Mouse (Mus musculus) heart, postnatal 25 days (tissue): ENCODE data around the gene Nadsyn1. TPM values are rescaled to one million over a fixed set of nuclear protein-coding genes. Genes with fewer than 3 reads are reported as not detected.

Source experiments
- DNase-seq: peaks from one replicate; pipeline ENCODE4 v3.0.0; 2022; ENCODE audit warnings: low spot score
- intact Hi-C: fragments of 180-260 bp; cut with DNase I; formaldehyde crosslinking; loops from one replicate; pipeline ENCODE4 v1.15.1; 2025
- total RNA-seq, 2 experiments: library from RNA; stranded (reverse); gene quantifications; 2 replicates each; pipeline ENCODE4 v1.2.3; 2021

Nadsyn1 gene
- total RNA-seq, 2 experiments from 2014 or later, result 4.8 to 5.5 TPM

GRCm38 (mm10) chr7:143819201-143819600 lies 3.4 kb downstream of the Nadsyn1 start:
- intact Hi-C loops, result no loop called here
- no peak for DNase-seq

- no peak for DNase-seq
- intact Hi-C loops, result no loop called here
Observed at GRCm38 (mm10) chr7:143808909-143809308, 13.7 kb downstream of the Nadsyn1 start.

- intact Hi-C loops, result no loop called here
- DNase-seq, result no peak
Observed at GRCm38 (mm10) chr7:143805199-143805624, 17.4 kb downstream of the Nadsyn1 start.

- DNase-seq, result no peak
- intact Hi-C loops, result no loop called here
Observed at GRCm38 (mm10) chr7:143801195-143802065, 21.2 kb downstream of the Nadsyn1 start.

- DNase-seq, result no peak
- intact Hi-C loops, result no loop called here
Observed at GRCm38 (mm10) chr7:143800770-143801169, 21.9 kb downstream of the Nadsyn1 start.

GRCm38 (mm10) chr7:143798783-143799182 lies 23.9 kb downstream of the Nadsyn1 start:
- no peak for DNase-seq
- intact Hi-C loops, result no loop called here

GRCm38 (mm10) chr7:143793121-143793520 lies 29.5 kb downstream of the Nadsyn1 start:
- DNase-seq, result no peak
- intact Hi-C loops, result no loop called here

- intact Hi-C loops, result no loop called here
- DNase-seq, result no peak
Observed at GRCm38 (mm10) chr7:143792336-143792985, 30.2 kb downstream of the Nadsyn1 start.

GRCm38 (mm10) chr7:143783996-143784829 lies 38.4 kb downstream of the Nadsyn1 start, which contains the start of gene Mrgpre:
TSS of gene Mrgpre (minus strand) at chr7:143784500.
- DNase-seq, result peak; percentile 88
- intact Hi-C loops, result no loop called here

GRCm38 (mm10) chr7:143783378-143783995 lies 39.2 kb downstream of the Nadsyn1 start:
- no peak for DNase-seq
- intact Hi-C loops, result no loop called here

- intact Hi-C loops, result no loop called here
- peak; percentile 46 for DNase-seq
Observed at GRCm38 (mm10) chr7:143777375-143777774, 45.3 kb downstream of the Nadsyn1 start.

- intact Hi-C loops, result no loop called here
- no peak for DNase-seq
Observed at GRCm38 (mm10) chr7:143776137-143776536, 46.5 kb downstream of the Nadsyn1 start.

- intact Hi-C loops, result loop anchor here (10.0 kb wide), 1 partner anchor 285 kb away; no protein-coding TSS in a partner anchor
- no peak for DNase-seq
Observed at GRCm38 (mm10) chr7:143769461-143769860, 53.2 kb downstream of the Nadsyn1 start.

- DNase-seq, result no peak
- intact Hi-C loops, result loop anchor here (10.0 kb wide), 1 partner anchor 283 kb away; no protein-coding TSS in a partner anchor
Observed at GRCm38 (mm10) chr7:143768267-143768666, 54.4 kb downstream of the Nadsyn1 start.

- DNase-seq, result no peak
- intact Hi-C loops, result loop anchor here (10.0 kb wide), 1 partner anchor 282 kb away; no protein-coding TSS in a partner anchor
Observed at GRCm38 (mm10) chr7:143766893-143767292, 55.8 kb downstream of the Nadsyn1 start, which contains the start of gene Mrgprg. TSS of gene Mrgprg (minus strand) at chr7:143766993.

GRCm38 (mm10) chr7:143764876-143765530 lies 57.6 kb downstream of the Nadsyn1 start:
- DNase-seq, result no peak
- intact Hi-C loops, result loop anchor here (1.0 to 10.0 kb wide), 3 partner anchors 59 to 280 kb away; no protein-coding TSS in a partner anchor

- DNase-seq, result no peak
- intact Hi-C loops, result loop anchor here (1.0 to 10.0 kb wide), 3 partner anchors 57 to 279 kb away; no protein-coding TSS in a partner anchor
Observed at GRCm38 (mm10) chr7:143763794-143764193, 58.9 kb downstream of the Nadsyn1 start.

GRCm38 (mm10) chr7:143758956-143759355 lies 63.7 kb downstream of the Nadsyn1 start:
- intact Hi-C loops, result no loop called here
- DNase-seq, result no peak

GRCm38 (mm10) chr7:143757696-143758095 lies 65.0 kb downstream of the Nadsyn1 start:
- intact Hi-C loops, result no loop called here
- DNase-seq, result no peak
